Mouse (Mus musculus): ENCODE data around the gene Htr7. TPM values are rescaled to one million over a fixed set of nuclear protein-coding genes. Genes with fewer than 3 reads are reported as not detected.
A peak's percentile ranks its signal among the peaks of the same experiment; 100 is the strongest.

The Htr7 gene
- total RNA-seq, 2 experiments from 2014 or later, result 10.5 to 11.7 TPM

- no peak for DNase-seq (ENCODE audit: low spot score in 2 of 2)
Observed at GRCm38 (mm10) chr19:35997384-35997783, 59.9 kb downstream of the Htr7 start.

GRCm38 (mm10) chr19:35987461-35987860 lies 69.8 kb downstream of the Htr7 start:
- no peak for DNase-seq (ENCODE audit: low spot score in 2 of 2)
- intact Hi-C loops (cut with DNase I), result no loop called here

More at GRCm38 (mm10) chr19:35997384-35997783, 59.9 kb downstream of the Htr7 start:
- intact Hi-C loops (cut with DNase I), result no loop called here

GRCm38 (mm10) chr19:35974681-35975080 lies 82.6 kb downstream of the Htr7 start:
- intact Hi-C loops (cut with DNase I), result no loop called here
- no peak for DNase-seq (ENCODE audit: low spot score in 2 of 2)

GRCm38 (mm10) chr19:35957656-35958055 lies 99.7 kb downstream of the Htr7 start:
- no peak for DNase-seq (ENCODE audit: low spot score in 2 of 2)
- intact Hi-C loops (cut with DNase I), result no loop called here

GRCm38 (mm10) chr19:35955698-35956097 lies 101.6 kb downstream of the Htr7 start:
- DNase-seq (ENCODE audit: low spot score in 2 of 2), result no peak
- intact Hi-C loops (cut with DNase I), result no loop called here

GRCm38 (mm10) chr19:35949888-35950287 lies 107.4 kb downstream of the Htr7 start:
- DNase-seq (ENCODE audit: low spot score in 2 of 2), result peak in 1 of 2 experiments; percentile 21

GRCm38 (mm10) chr19:35924961-35925495 lies 132.3 kb downstream of the Htr7 start:
- peak in 1 of 2 experiments; percentile 4 for DNase-seq (ENCODE audit: low spot score in 2 of 2)

More at GRCm38 (mm10) chr19:35949888-35950287, 107.4 kb downstream of the Htr7 start:
- intact Hi-C loops (cut with DNase I), result no loop called here

GRCm38 (mm10) chr19:35924418-35924817 lies 132.9 kb downstream of the Htr7 start:
- intact Hi-C loops (cut with DNase I), result no loop called here
- DNase-seq (ENCODE audit: low spot score in 2 of 2), result peak; percentile 74 to 86

More at GRCm38 (mm10) chr19:35924961-35925495, 132.3 kb downstream of the Htr7 start:
- intact Hi-C loops (cut with DNase I), result no loop called here

Other genes starting within 250 kb of the Htr7 start
- 10 to 100 TPM; 15.6 to 15.7 TPM for gene Rpp30, start 26.2 kb upstream of the Htr7 start, total RNA-seq (2021)
- not detected for gene Ankrd1, start 62.6 kb upstream of the Htr7 start, total RNA-seq (2021)

Data from left cerebral cortex, postnatal 14 days (tissue).